Mouse (Mus musculus): ENCODE measurements around the gene Pgbd5. TPM values are rescaled to one million over a fixed set of nuclear protein-coding genes. Genes with fewer than 3 reads are reported as not detected.

The Pgbd5 gene
- total and polyA plus RNA-seq, 3 experiments = 0.89 to 3.9 (median 3.1) TPM

DNA sequence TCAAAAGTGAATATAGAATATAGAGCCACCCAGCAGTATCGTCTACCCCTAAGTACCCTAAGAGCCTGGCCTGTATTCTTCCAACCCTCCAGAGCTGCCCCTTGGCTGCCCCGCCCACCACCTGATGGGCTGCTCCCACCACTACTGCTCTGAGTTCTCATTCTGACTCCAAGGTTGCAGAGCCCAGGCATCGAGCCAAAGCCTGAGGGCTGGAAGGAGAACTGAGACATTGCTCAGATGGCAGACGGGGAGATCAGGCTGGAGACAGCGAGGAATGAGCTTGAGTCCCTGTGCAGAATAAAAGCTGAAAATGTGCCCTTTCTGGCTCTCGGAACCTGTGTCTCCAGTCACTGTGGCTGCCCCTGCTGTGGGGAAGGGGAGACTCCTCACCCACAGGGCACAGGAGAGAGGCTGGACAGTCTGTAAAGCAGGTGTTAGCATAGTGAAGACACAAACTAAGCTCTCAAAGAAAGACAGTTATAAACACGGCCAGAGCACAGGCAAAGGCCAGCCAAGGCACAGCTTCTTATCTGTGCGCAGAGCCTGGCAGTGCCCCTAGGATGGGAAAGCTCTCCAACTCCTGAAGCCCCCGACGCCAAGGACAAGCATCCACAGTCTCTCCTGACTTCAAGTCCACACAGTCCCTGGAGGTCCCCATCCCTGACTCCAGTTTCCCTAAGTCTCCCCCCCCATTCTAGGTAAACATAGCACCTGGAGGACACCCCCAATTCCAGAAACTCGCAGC, 42.0 kb downstream of the Pgbd5 start:
- in situ Hi-C loops (cut with MboI; ENCODE audit: low pct_ligation_motif_present, low pct_unique_long_range_greater_than_20kb, low sequenced_read_pairs) = no loop called here
- Histone ChIP-seq H3K9ac (ENCODE audit: insufficient read depth, low read depth) (no peak overlapping the region), H3K4me2 (ENCODE audit: insufficient read depth, low read depth, poor library complexity, severe bottlenecking) (no peak overlapping the region), H3K79me2 (replicated peaks; ENCODE audit: control insufficient read depth, extremely low read depth, insufficient read depth, poor library complexity, severe bottlenecking) (no peaks in the 10 kb centered on the region), H3K27me3 (replicated peaks) (peaks cover 34% of the 10 kb centered on the region), H3K27ac (ENCODE audit: insufficient read depth, low read depth) (no peak overlapping the region), H3K36me3 (replicated peaks in 1 of 2; ENCODE audit: control insufficient read depth in 1 of 2, insufficient read depth in 1 of 2, low read length in 1 of 2) (no peaks in the 10 kb centered on the region), H3K4me1 (ENCODE audit: control insufficient read depth in 1 of 2, insufficient read depth in 2 of 2) (peaks cover 0 to 5% of the 10 kb centered on the region in 2 experiments; a peak in 1 of 4 replicates), H3K9me3 (replicated peaks; ENCODE audit: low read length) (no peaks in the 10 kb centered on the region), H3K4me3 (replicated peaks in 1 of 3; ENCODE audit: low read depth in 2 of 3, low read length in 2 of 3, poor library complexity in 1 of 3) (no peak overlapping the region)
- dilution Hi-C loops (cut with MboI; ENCODE audit: extremely low pct_ligation_motif_present, extremely low pct_unique_long_range_greater_than_20kb, low sequenced_read_pairs) = no loop called here
- no peak for DNase-seq (ENCODE audit: extremely low read depth)
- TF ChIP-seq MAFK (IDR thresholded peaks at IDR 0.05; ENCODE audit: insufficient replicate concordance, low read length) = no peak
- no peak for TF ChIP-seq NRF1 (IDR thresholded peaks at IDR 0.05; ENCODE audit: low read depth, low read length)
- no peak for TF ChIP-seq KAT2A (IDR thresholded peaks at IDR 0.05; ENCODE audit: insufficient replicate concordance, low read length)
- no peak for TF ChIP-seq CHD2 (IDR thresholded peaks at IDR 0.05; ENCODE audit: low read length)
- no peak for TF ChIP-seq IRF4 (IDR thresholded peaks at IDR 0.05; ENCODE audit: low read depth, low read length)
- TF ChIP-seq MYC (IDR thresholded peaks at IDR 0.05; ENCODE audit: low read depth, low read length) = no peak
- no peak for TF ChIP-seq JUN (IDR thresholded peaks at IDR 0.05; ENCODE audit: insufficient read depth, low read depth, low read length)
- TF ChIP-seq MAZ (IDR thresholded peaks at IDR 0.05; ENCODE audit: low read depth, low read length) = no peak
- TF ChIP-seq MEF2A (IDR thresholded peaks at IDR 0.05; ENCODE audit: borderline replicate concordance, low read depth, low read length) = no peak
- no peak for TF ChIP-seq POLR2AphosphoS2 (IDR thresholded peaks at IDR 0.05; ENCODE audit: low read depth, low read length)
- no peak for TF ChIP-seq CTCF (conservative IDR thresholded peaks at IDR 0.05 in 1 of 2, IDR thresholded peaks at IDR 0.05 in 1 of 2; ENCODE audit: low read depth in 2 of 2, low read length in 2 of 2)
- no peak for TF ChIP-seq BHLHE40 (IDR thresholded peaks at IDR 0.05; ENCODE audit: low read depth, low read length)
- no peak for TF ChIP-seq UBTF (IDR thresholded peaks at IDR 0.05; ENCODE audit: low read depth, low read length)
- TF ChIP-seq USF1 (IDR thresholded peaks at IDR 0.05; ENCODE audit: low read depth, low read length) = no peak
- no peak for TF ChIP-seq SMC3 (IDR thresholded peaks at IDR 0.05; ENCODE audit: low read depth, low read length)

GRCm38 (mm10) chr8:124396531-124396930, 42.9 kb downstream of the Pgbd5 start:
- Histone ChIP-seq H3K4me3 (replicated peaks in 1 of 3; ENCODE audit: low read depth in 2 of 3, low read length in 2 of 3, poor library complexity in 1 of 3) (no peak overlapping the region), H3K27ac (ENCODE audit: insufficient read depth, low read depth) (no peak overlapping the region), H3K36me3 (replicated peaks in 1 of 2; ENCODE audit: control insufficient read depth in 1 of 2, insufficient read depth in 1 of 2, low read length in 1 of 2) (no peaks in the 10 kb centered on the region), H3K4me1 (ENCODE audit: control insufficient read depth in 1 of 2, insufficient read depth in 2 of 2) (peaks cover 0 to 7% of the 10 kb centered on the region in 2 experiments; a peak in 1 of 4 replicates), H3K4me2 (ENCODE audit: insufficient read depth, low read depth, poor library complexity, severe bottlenecking) (no peak overlapping the region), H3K79me2 (replicated peaks; ENCODE audit: control insufficient read depth, extremely low read depth, insufficient read depth, poor library complexity, severe bottlenecking) (no peaks in the 10 kb centered on the region), H3K27me3 (replicated peaks) (peaks cover 29% of the 10 kb centered on the region), H3K9me3 (replicated peaks; ENCODE audit: low read length) (no peaks in the 10 kb centered on the region), H3K9ac (ENCODE audit: insufficient read depth, low read depth) (no peak overlapping the region)
- TF ChIP-seq MAFK (IDR thresholded peaks at IDR 0.05; ENCODE audit: insufficient replicate concordance, low read length) (no peak), ZKSCAN1 (IDR thresholded peaks at IDR 0.05; ENCODE audit: borderline replicate concordance, low read depth, low read length) (no peak), E2F4 (IDR thresholded peaks at IDR 0.05; ENCODE audit: insufficient replicate concordance, low read depth, low read length) (no peak), USF1 (IDR thresholded peaks at IDR 0.05; ENCODE audit: low read depth, low read length) (no peak)
- no peak for DNase-seq (ENCODE audit: extremely low read depth)
- in situ Hi-C loops (cut with MboI; ENCODE audit: low pct_ligation_motif_present, low pct_unique_long_range_greater_than_20kb, low sequenced_read_pairs) = no loop called here
- dilution Hi-C loops (cut with MboI; ENCODE audit: extremely low pct_ligation_motif_present, extremely low pct_unique_long_range_greater_than_20kb, low sequenced_read_pairs) = no loop called here

Data from CH12.LX (cell line).